Mouse (Mus musculus): Measurements from ENCODE around the gene Tspyl1. TPM values are rescaled to one million over a fixed set of nuclear protein-coding genes. Genes with fewer than 3 reads are reported as not detected.

Tspyl1 gene
- polyA plus RNA-seq, 1 experiment from 2014 or later, result 56.3 TPM

Other genes with a start within 250 kb of the Tspyl1 start
- not detected in 2 replicates for gene Trappc3l, start 244.6 kb upstream of the Tspyl1 start, polyA plus RNA-seq (2014; fragmentation: Nextera tagmentation; extraction: Ambion mirVana)
- not detected in 2 replicates for gene Calhm4, start 237.9 kb upstream of the Tspyl1 start, polyA plus RNA-seq (2014; fragmentation: Nextera tagmentation; extraction: Ambion mirVana)
- gene Calhm5, start 185.7 kb upstream of the Tspyl1 start, polyA plus RNA-seq (2014; fragmentation: Nextera tagmentation; extraction: Ambion mirVana), result 0.76 and 0.95 TPM in 2 replicates
- 1.1 and 2.3 TPM in 2 replicates for gene Calhm6, start 154.2 kb upstream of the Tspyl1 start, polyA plus RNA-seq (2014; fragmentation: Nextera tagmentation; extraction: Ambion mirVana)
- gene Dse, start 74.5 kb upstream of the Tspyl1 start, polyA plus RNA-seq (2014; fragmentation: Nextera tagmentation; extraction: Ambion mirVana), result 27.9 and 29.0 TPM in 2 replicates
- gene Tspyl4, start 15.3 kb downstream of the Tspyl1 start, polyA plus RNA-seq (2014; fragmentation: Nextera tagmentation; extraction: Ambion mirVana), result 9.8 and 10.7 TPM in 2 replicates
- gene Col10a1, start 107.8 kb downstream of the Tspyl1 start, polyA plus RNA-seq (2014; fragmentation: Nextera tagmentation; extraction: Ambion mirVana), result 0.23 and 0.34 TPM in 2 replicates
- 11.6 and 13.1 TPM in 2 replicates for gene Nt5dc1, start 136.4 kb downstream of the Tspyl1 start, polyA plus RNA-seq (2014; fragmentation: Nextera tagmentation; extraction: Ambion mirVana)
- 19.2 and 20.6 TPM in 2 replicates for gene Frk, start 201.2 kb downstream of the Tspyl1 start, polyA plus RNA-seq (2014; fragmentation: Nextera tagmentation; extraction: Ambion mirVana)